Mouse (Mus musculus) common myeloid progenitor, adult 5-6 weeks (primary cell): ENCODE results near the gene Cmklr1. TPM values are rescaled to one million over a fixed set of nuclear protein-coding genes. Genes with fewer than 3 reads are reported as not detected.
"Not testable (repeated sequence)": the region's sequence is repeated elsewhere in the genome, so short reads cannot be mapped to it uniquely, and the experiment has no call there.

ENCODE experiments used
- ATAC-seq: replicated peaks from 2 replicates; pipeline ENCODE4 v1.8.0; 2016; ENCODE audit warnings: low read depth, mild to moderate bottlenecking, moderate TSS enrichment, inconsistent platforms; ENCODE audit not compliant: poor library complexity, severe bottlenecking
- total RNA-seq: library from RNA; stranded (forward); fragments of 200-1000, 187-1606 nt; gene quantifications from 2 replicates; pipeline ENCODE4 v1.2.3, GENCODE M21; 2017

Gene Cmklr1
- total RNA-seq, 1 experiment from 2014 or later = 0.27 TPM

- ATAC-seq = no peak
Measured at GRCm38 (mm10) chr5:113593911-113594705, 56.1 kb downstream of the Cmklr1 start.

DNA sequence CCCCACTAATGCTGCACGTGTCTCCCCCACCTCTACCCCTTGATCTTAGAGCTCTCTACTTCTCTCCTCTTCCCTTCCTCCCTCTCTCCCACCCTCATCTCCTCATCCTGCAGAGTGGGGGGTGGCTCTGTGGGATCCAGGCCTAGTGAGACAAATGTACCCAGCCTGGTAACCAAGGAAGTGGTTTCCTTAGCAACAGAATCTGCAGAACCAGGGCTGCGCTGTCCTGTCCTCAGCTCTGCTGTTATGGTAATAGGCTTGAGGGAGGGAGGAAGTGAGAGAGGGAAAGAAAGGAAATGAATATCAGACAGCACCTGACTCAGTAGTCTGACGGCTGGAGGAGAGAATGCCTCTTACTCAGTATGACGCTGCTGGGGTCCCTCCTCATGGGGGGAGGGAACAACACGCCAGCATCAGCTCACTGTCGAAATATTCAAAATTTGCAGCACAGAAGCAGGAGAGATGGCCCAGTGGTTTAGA lies 58.4 kb downstream of the Cmklr1 start:
- peak; percentile 89 for ATAC-seq

DNA sequence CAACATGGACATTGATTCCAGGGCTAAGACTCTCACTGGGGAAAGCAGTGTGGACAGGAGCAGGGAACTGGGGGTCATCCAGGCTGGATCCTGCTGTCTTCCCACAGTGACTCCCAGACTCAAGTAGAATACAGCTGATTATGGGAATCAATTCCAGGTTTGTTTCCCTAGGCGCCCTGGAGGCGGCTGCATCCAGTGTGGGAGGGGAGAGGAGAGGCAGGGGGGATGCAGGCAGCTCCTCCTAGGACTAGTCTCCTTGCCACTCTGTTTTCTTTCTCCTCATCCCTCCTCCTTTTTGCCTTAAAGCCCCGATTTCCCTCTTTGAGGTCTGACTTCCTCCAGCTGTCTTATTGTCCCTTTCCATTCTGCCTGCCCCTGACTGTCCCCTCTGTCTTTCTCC lies 59.1 kb downstream of the Cmklr1 start:
- ATAC-seq = no peak

GRCm38 (mm10) chr5:113590010-113590640 lies 60.1 kb downstream of the Cmklr1 start:
- ATAC-seq = no peak

- not testable (repeated sequence) for ATAC-seq
Measured at GRCm38 (mm10) chr5:113586458-113586849, 63.8 kb downstream of the Cmklr1 start.

- not testable (repeated sequence) for ATAC-seq
Measured at GRCm38 (mm10) chr5:113585619-113586457, 64.4 kb downstream of the Cmklr1 start.

DNA sequence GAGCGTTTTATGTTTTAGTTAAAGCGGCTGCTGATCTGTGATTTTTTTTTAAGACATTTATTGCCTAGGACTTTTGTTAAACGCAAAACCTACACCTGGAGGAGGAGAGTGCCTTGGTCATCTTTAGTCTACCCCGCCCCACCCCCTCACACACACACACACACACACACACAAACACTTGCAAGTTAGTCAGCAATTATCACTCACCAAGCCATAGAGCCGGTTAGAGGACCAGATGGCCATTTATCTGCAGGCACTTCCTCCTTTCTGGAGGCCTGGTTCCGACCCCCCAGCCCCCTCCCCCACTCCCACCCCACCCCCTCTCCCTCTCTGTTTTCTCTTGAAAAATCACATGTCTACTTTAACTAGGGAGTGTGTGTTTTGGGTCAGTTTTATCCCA lies 65.8 kb downstream of the Cmklr1 start:
- ATAC-seq = 0 out of 2 replicates have a peak, but pooled peaks have one; percentile 36

DNA sequence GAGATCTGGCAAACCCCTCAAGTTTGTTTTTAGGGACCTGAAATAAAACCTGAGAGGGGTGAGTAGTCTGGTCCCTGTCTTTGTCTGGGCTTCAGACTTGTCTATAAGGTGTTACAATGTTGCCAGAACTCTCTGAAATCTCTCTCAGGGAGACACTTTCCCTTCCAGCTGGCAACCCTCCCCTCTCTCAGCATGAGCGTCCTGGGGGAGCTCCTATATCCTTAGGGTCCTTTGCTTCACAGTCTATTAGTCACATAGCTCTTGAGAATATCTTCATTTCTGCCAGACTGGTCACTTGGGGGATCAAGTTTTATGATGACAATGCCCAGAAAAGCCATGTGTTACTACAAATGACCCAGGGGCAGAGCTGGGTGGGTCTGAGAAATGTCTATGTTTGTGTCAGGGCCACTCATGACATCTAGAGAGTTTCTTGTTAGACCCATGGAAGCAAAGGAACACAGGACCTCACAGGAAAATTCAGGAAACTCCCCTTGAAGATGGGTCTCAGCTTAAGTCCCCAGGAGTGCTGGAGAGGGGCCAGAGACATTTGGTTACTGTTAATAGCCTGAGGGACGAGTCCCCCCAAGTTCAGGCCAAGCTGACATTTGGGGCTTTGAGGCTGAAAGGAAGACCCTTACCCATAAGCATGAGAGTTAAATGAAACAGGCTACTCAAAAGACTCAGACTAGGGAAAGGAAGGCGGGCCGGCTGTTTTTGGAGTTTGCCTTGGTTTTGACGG lies 66.6 kb downstream of the Cmklr1 start:
- no peak for ATAC-seq

DNA sequence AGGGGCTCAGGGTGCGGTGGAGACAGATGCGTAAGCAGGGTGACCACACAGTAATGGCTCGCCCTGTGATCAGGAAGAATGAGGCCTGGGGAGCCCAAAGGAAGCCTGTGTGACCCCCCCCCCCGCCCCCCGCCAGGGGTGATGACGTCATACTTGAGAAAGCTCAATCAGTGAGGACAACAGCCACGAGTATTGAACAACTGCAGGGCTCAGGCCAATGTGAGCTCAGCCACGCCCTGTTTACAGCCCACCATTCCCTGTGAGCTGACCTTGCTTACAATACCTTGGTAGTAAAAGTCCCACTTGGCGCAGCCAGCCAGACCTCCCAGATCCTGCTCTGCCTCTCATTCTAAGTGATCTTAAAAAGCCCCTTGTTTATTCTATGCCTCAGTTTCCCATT lies 69.4 kb downstream of the Cmklr1 start:
- ATAC-seq = no peak

- 0 out of 2 replicates have a peak, but pooled peaks have one; percentile 50 for ATAC-seq
Measured at GRCm38 (mm10) chr5:113580248-113580647, 70.0 kb downstream of the Cmklr1 start.

DNA sequence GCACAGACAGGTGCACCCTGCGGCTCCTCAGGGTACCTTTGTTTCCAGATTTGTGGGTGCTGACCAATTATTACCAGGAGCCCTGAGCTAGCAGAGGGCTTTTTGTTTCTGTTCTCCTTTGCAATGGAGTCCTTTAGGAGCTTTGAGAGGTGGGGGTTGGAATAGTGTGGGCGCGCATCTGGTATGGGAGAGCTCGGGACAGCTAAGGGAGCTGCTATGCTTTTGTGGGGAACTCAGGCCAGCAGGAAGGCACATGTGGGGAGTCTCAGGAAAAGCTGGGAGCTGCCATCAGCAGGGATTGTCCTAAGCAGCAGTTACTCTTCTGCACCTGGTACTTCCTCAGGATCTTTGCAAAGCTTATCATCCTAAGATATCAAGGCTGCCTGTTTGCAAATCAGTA lies 71.1 kb downstream of the Cmklr1 start:
- ATAC-seq = no peak

DNA sequence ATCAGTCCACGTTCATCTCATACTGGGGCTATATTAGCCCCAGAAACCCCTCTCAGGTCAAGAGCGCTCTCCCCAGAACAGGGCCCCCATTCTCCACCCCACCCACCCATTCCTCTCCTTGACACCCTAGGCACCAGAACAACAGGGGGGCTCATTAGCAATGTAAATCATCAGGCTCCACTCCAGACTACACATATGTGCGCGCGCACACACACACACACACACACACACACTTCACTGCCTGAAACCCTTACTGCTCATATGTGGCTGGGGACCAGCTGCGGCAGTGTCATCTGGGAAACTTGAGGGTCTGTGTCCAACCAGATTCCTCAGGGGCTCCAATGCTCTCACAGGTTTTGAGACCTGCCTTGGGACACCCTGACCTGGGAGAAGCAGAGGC lies 71.8 kb downstream of the Cmklr1 start:
- no peak for ATAC-seq

DNA sequence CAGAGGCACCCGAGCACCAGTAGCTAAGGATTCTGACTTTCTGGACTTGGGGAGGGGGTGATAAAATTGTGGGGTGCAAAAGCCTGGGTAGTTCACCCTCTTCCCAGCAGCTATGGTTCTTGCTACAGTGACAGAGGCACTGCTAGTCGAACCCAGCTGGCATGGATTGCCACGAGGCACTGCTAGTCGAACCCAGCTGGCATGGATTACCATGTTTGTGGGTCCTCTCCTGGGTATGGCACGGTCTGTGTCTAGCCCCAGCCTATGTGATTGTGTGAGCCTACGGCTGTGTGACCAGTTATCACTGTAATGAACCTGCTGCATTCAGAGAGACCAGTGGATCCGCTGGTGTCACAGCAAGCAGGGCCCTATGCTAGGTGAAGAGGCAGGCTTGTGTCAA lies 72.7 kb downstream of the Cmklr1 start:
- no peak for ATAC-seq

- ATAC-seq = no peak
Measured at GRCm38 (mm10) chr5:113570056-113570717, 80.0 kb downstream of the Cmklr1 start.

DNA sequence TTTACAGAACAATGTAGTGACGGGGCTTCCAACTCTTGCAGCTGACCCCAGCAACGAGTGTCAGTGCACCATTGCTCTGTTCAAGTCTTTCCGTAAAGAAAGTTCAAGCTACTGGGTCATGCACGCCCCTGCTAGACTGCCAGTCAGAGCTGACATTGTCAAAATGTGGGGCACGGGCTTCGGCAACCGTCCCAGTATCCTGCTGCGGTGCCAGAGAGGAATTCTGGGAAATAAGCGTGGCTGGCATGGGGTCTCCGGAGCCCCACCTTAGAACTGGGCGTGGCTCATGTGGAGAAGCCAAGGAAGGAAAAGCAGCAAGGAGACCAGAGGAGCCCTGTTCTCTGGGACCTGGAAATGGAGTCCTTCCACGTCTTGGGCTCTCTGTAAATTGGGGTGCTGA lies 84.4 kb downstream of the Cmklr1 start:
- no peak for ATAC-seq

DNA sequence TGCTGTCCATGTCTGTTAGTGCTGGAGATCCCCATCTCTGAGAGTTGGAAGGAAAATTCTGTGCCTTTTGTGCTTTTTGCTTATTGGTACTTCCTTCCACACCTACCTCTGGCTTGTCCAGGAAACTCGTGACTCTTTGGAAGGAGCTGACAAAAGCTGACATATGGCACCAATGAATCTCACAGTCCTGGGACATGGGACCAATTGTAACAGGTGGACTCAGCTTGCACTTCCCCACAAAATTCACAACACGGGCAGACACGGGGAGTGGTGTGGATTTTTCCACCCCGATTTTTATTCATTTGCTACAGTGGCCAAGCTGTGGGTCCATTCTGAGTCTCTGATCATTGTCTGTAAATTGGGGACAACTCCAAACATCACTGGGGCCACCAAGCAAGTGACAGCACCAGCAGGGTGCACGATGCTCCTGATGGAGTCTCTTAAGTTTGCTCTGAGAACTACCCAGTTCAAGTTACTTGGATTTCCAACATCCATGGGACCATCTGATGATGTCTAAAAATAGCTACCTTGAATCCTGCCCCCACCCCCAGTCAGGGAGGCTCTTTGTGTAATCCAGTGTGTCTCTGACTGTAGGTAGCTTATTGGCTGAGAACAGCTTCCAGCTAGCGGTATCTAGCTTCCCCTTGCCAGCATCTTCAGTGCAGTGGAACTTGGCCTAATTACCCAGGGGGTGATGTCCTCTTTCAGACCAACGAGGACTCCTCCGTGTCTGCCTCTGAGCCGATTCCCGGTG lies 84.9 kb downstream of the Cmklr1 start:
- ATAC-seq = no peak

DNA sequence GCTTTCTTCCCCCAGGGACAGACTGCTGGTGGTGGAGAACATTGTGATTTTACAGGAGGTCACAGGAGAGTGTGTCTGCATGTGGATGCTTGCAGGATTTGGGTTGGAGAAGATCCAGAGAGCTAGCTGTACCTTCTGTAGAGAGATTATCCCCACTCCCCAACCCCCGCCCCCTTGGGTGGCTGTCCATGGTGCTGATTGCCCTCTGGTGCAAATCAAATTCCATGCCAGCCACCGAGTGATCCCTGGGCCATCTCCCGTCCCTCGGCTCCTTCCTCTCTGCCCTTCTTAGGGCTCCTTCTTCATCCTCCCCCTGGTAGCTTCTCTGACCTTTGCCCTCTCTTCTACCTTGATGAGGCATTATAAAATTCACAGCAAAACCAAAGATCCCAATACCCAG lies 85.8 kb downstream of the Cmklr1 start:
- ATAC-seq = no peak
